Mouse (Mus musculus): ENCODE data around the gene Masp2. TPM values are rescaled to one million over a fixed set of nuclear protein-coding genes. Genes with fewer than 3 reads are reported as not detected.

Masp2 gene
- polyA plus RNA-seq, 1 experiment from 2014 or later: not detected

DNA sequence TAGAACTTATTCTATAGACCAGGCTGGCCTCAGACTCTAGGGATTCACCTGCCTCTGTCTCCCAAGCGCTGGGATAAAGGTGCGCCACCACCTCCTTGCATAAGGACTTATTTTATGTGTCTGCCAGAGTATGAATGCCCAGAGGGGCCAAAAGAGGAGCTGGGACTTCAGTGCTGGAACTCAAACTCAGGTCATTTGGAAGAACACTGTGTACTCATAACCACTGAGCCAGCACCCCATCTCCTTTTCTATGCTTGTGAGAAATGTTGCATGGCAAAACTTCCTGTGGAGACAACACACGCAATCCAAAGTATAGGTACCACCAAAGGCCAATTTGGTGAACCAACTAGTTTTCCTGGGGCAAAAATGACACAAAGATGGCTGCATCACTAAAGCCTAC is 5.6 kb upstream of the Masp2 start:
- H3K36me3 ChIP-seq (ENCODE audit: control insufficient read depth, insufficient read depth): peaks cover 36% of the 10 kb centered on the region; the same call in 1 of the 2 replicates
- no peak overlapping the region for H3K4me3 ChIP-seq (ENCODE audit: low read depth, low read length)
- no peak overlapping the region for H3K4me2 ChIP-seq (replicated peaks; ENCODE audit: low read depth)
- H3K27ac ChIP-seq (ENCODE audit: low read depth, low read length): no peak overlapping the region
- no peak overlapping the region for H3K9ac ChIP-seq (ENCODE audit: low read depth, low read length)
- no peaks in the 10 kb centered on the region for H3K27me3 ChIP-seq (replicated peaks; ENCODE audit: control insufficient read depth, insufficient read depth, low read length)
- H3K9me3 ChIP-seq (ENCODE audit: control insufficient read depth): no peaks in the 10 kb centered on the region
- 97% methylated on average over 3 of the region's 3 CpGs for WGBS
- no peak for ATAC-seq
- no peaks in the 10 kb centered on the region for H3K4me1 ChIP-seq (replicated peaks; ENCODE audit: control insufficient read depth, insufficient read depth, low read length)
- no peak for TF ChIP-seq CTCF (IDR thresholded peaks at IDR 0.05; ENCODE audit: low read depth)

DNA sequence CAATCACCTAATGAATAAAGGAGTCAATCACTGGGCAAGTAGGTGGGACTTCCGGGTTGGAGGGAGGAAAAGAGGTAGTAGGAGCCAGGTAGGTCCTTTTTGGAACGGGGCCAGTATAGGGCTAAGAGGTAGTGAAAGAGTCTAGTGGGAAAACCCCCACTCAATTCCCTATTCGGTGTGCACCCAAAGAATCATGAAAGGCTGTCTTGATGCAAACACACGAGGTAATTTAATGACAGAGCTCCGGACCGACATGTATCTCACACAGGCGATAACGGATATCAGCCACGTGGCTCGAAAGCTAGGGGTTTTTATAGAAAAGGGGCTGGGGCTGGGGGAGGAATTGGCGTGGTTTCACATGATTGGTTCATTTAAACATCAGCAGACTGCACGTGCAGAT is 3.5 kb upstream of the Masp2 start:
- WGBS: 94% methylated on average over 12 of the region's 12 CpGs
- Histone ChIP-seq H3K27me3 (replicated peaks; ENCODE audit: control insufficient read depth, insufficient read depth, low read length) (no peaks in the 10 kb centered on the region), H3K4me1 (replicated peaks; ENCODE audit: control insufficient read depth, insufficient read depth, low read length) (no peaks in the 10 kb centered on the region), H3K4me3 (ENCODE audit: low read depth, low read length) (no peak overlapping the region), H3K36me3 (ENCODE audit: control insufficient read depth, insufficient read depth) (peaks cover 29% of the 10 kb centered on the region; the same call in 1 of the 2 replicates), H3K9ac (ENCODE audit: low read depth, low read length) (no peak overlapping the region), H3K27ac (ENCODE audit: low read depth, low read length) (no peak overlapping the region), H3K4me2 (replicated peaks; ENCODE audit: low read depth) (no peak overlapping the region), H3K9me3 (ENCODE audit: control insufficient read depth) (no peaks in the 10 kb centered on the region)
- TF ChIP-seq CTCF (IDR thresholded peaks at IDR 0.05; ENCODE audit: low read depth): no peak
- no peak for ATAC-seq

- H3K4me3 ChIP-seq (ENCODE audit: low read depth, low read length): no peak overlapping the region
- H3K4me2 ChIP-seq (replicated peaks; ENCODE audit: low read depth): no peak overlapping the region
- H3K9me3 ChIP-seq (ENCODE audit: control insufficient read depth): no peaks in the 10 kb centered on the region
- no peak for TF ChIP-seq CTCF (IDR thresholded peaks at IDR 0.05; ENCODE audit: low read depth)
- no peak overlapping the region for H3K27ac ChIP-seq (ENCODE audit: low read depth, low read length)
- H3K36me3 ChIP-seq (ENCODE audit: control insufficient read depth, insufficient read depth): peaks cover 15% of the 10 kb centered on the region; the same call in 1 of the 2 replicates
- WGBS: 67% methylated on average over 4 of the region's 4 CpGs
- H3K4me1 ChIP-seq (replicated peaks; ENCODE audit: control insufficient read depth, insufficient read depth, low read length): no peaks in the 10 kb centered on the region
- no peak overlapping the region for H3K9ac ChIP-seq (ENCODE audit: low read depth, low read length)
- no peak for ATAC-seq
- H3K27me3 ChIP-seq (replicated peaks; ENCODE audit: control insufficient read depth, insufficient read depth, low read length): no peaks in the 10 kb centered on the region
These were observed 2.0 kb upstream of the Masp2 start for GRCm38 (mm10) chr4:148600316-148600715.

DNA sequence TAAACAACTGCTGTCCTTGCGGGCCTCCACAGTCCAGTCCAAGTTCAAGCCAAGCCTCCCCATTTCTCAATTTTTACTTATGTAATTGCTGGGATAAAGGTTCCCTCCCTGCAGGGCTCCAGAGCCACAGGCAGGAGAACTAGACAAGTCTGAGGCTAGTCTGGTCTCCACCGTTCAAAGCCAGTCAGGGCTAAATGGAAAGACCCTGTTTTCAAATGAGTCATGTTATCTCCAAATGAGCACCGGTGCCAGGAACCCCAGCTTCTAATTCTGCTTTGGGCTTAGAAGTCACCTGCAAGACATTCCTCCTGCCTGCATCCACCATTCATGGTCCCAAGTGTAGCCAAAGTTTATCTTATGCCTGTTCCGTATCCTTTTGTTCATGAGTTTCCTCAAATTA is 483 bp upstream of the Masp2 start:
- Histone ChIP-seq H3K36me3 (ENCODE audit: control insufficient read depth, insufficient read depth) (0 out of 2 replicates have a peak, but pooled peaks cover 4% of the 10 kb centered on the region), H3K4me1 (replicated peaks; ENCODE audit: control insufficient read depth, insufficient read depth, low read length) (no peaks in the 10 kb centered on the region), H3K4me2 (replicated peaks; ENCODE audit: low read depth) (no peak overlapping the region), H3K4me3 (ENCODE audit: low read depth, low read length) (no peak overlapping the region), H3K27me3 (replicated peaks; ENCODE audit: control insufficient read depth, insufficient read depth, low read length) (no peaks in the 10 kb centered on the region), H3K27ac (ENCODE audit: low read depth, low read length) (no peak overlapping the region), H3K9ac (ENCODE audit: low read depth, low read length) (no peak overlapping the region), H3K9me3 (ENCODE audit: control insufficient read depth) (no peaks in the 10 kb centered on the region)
- WGBS: 78% methylated on average over 4 of the region's 4 CpGs
- TF ChIP-seq CTCF (IDR thresholded peaks at IDR 0.05; ENCODE audit: low read depth): no peak
- ATAC-seq: no peak

GRCm38 (mm10) chr4:148603376-148604139 is 1.2 kb downstream of the Masp2 start:
- Histone ChIP-seq H3K27me3 (replicated peaks; ENCODE audit: control insufficient read depth, insufficient read depth, low read length) (no peaks in the 10 kb centered on the region), H3K36me3 (ENCODE audit: control insufficient read depth, insufficient read depth) (0 out of 2 replicates have a peak, but pooled peaks cover 3% of the 10 kb centered on the region), H3K9me3 (ENCODE audit: control insufficient read depth) (no peaks in the 10 kb centered on the region), H3K4me3 (ENCODE audit: low read depth, low read length) (no peak overlapping the region), H3K27ac (ENCODE audit: low read depth, low read length) (no peak overlapping the region), H3K9ac (ENCODE audit: low read depth, low read length) (no peak overlapping the region), H3K4me1 (replicated peaks; ENCODE audit: control insufficient read depth, insufficient read depth, low read length) (no peaks in the 10 kb centered on the region), H3K4me2 (replicated peaks; ENCODE audit: low read depth) (no peak overlapping the region)
- TF ChIP-seq CTCF (IDR thresholded peaks at IDR 0.05; ENCODE audit: low read depth): no peak
- WGBS: 74% methylated on average over 10 of the region's 10 CpGs
- no peak for ATAC-seq

GRCm38 (mm10) chr4:148604141-148604540 is 1.8 kb downstream of the Masp2 start:
- Histone ChIP-seq H3K9ac (ENCODE audit: low read depth, low read length) (no peak overlapping the region), H3K36me3 (ENCODE audit: control insufficient read depth, insufficient read depth) (no peaks in the 10 kb centered on the region), H3K27ac (ENCODE audit: low read depth, low read length) (no peak overlapping the region), H3K4me2 (replicated peaks; ENCODE audit: low read depth) (no peak overlapping the region), H3K27me3 (replicated peaks; ENCODE audit: control insufficient read depth, insufficient read depth, low read length) (no peaks in the 10 kb centered on the region), H3K4me1 (replicated peaks; ENCODE audit: control insufficient read depth, insufficient read depth, low read length) (no peaks in the 10 kb centered on the region), H3K9me3 (ENCODE audit: control insufficient read depth) (no peaks in the 10 kb centered on the region), H3K4me3 (ENCODE audit: low read depth, low read length) (no peak overlapping the region)
- TF ChIP-seq CTCF (IDR thresholded peaks at IDR 0.05; ENCODE audit: low read depth): no peak
- no peak for ATAC-seq
- 81% methylated on average over 7 of the region's 7 CpGs for WGBS

Data from intestine, postnatal 0 days (tissue).